Comparison of ENCODE assay signal across 28 mouse cellular contexts in genomic region chr15:40356096-40356495, GRCm38 (mm10).
"Had no signal": no experiment of that assay in that cellular context is flagged by ENCODE, and none has a peak within 500 bp of the region (broad histone marks: within the 10 kb centered on the region; RNA-seq: fewer than 3 reads in every experiment).

No protein-coding gene starts in this region.

- H3K4me2 ChIP-seq: embryonic facial prominence, embryonic 12.5 days; embryonic facial prominence, embryonic 13.5 days; embryonic facial prominence, embryonic 15.5 days; forebrain, embryonic 12.5 days; forebrain, embryonic 13.5 days; forebrain, embryonic 15.5 days had no signal

- H3K27ac ChIP-seq: embryonic facial prominence, embryonic 10.5 days; embryonic facial prominence, embryonic 12.5 days; embryonic facial prominence, embryonic 13.5 days; embryonic facial prominence, embryonic 15.5 days; forebrain, embryonic 10.5 days; forebrain, embryonic 12.5 days; forebrain, embryonic 13.5 days; forebrain, embryonic 15.5 days; gastrocnemius, adult 2 months; heart, adult 2 months had no signal

- H3K4me3 ChIP-seq: embryonic facial prominence, embryonic 10.5 days; embryonic facial prominence, embryonic 12.5 days; embryonic facial prominence, embryonic 13.5 days; embryonic facial prominence, embryonic 15.5 days; erythroblast, embryonic 14.5 days; forebrain, embryonic 10.5 days; forebrain, embryonic 12.5 days; forebrain, embryonic 13.5 days; forebrain, embryonic 15.5 days; gastrocnemius, adult 2 months; heart, adult 2 months had no signal

- H3K4me1 ChIP-seq: embryonic facial prominence, embryonic 10.5 days; embryonic facial prominence, embryonic 12.5 days; embryonic facial prominence, embryonic 13.5 days; embryonic facial prominence, embryonic 15.5 days; forebrain, embryonic 10.5 days; forebrain, embryonic 12.5 days; forebrain, embryonic 13.5 days had no signal

- H3K36me3 ChIP-seq: embryonic facial prominence, embryonic 10.5 days; embryonic facial prominence, embryonic 12.5 days; embryonic facial prominence, embryonic 13.5 days; embryonic facial prominence, embryonic 15.5 days; forebrain, embryonic 10.5 days; forebrain, embryonic 12.5 days; forebrain, embryonic 15.5 days had no signal

- DNase-seq: cerebellum, adult 8-10 months; cerebellum, adult 9-10 months; cerebellum, adult 9-11 months; cerebellum, postnatal 10 days; cerebellum, postnatal 14 days; cerebellum, postnatal 25 days; cerebellum, postnatal 36 days; embryo, embryonic 11 days; forebrain, postnatal 0 days; gastrocnemius, adult 2 months; gastrocnemius, postnatal 10 days; gastrocnemius, postnatal 14 days; gastrocnemius, postnatal 25 days; gastrocnemius, postnatal 36 days; heart, adult 11 months; heart, adult 18-20 months; heart, adult 2 months had no signal

- H3K9ac ChIP-seq: embryonic facial prominence, embryonic 12.5 days; embryonic facial prominence, embryonic 13.5 days; embryonic facial prominence, embryonic 15.5 days; forebrain, embryonic 12.5 days; forebrain, embryonic 13.5 days; forebrain, embryonic 15.5 days; forebrain, postnatal 0 days had no signal

- H3K27me3 ChIP-seq: embryonic facial prominence, embryonic 12.5 days; embryonic facial prominence, embryonic 13.5 days; embryonic facial prominence, embryonic 15.5 days; forebrain, embryonic 12.5 days; forebrain, embryonic 13.5 days; forebrain, embryonic 15.5 days had no signal

- ATAC-seq: forebrain, embryonic 13.5 days; forebrain, embryonic 14.5 days; forebrain, embryonic 15.5 days; forebrain, embryonic 16.5 days; forebrain, postnatal 0 days had no signal
